Mouse (Mus musculus): ENCODE measurements around the gene Ndufb5.
"Not testable (repeated sequence)": the region's sequence is repeated elsewhere in the genome, so short reads cannot be mapped to it uniquely, and the experiment has no call there.

Ndufb5 gene

GRCm38 (mm10) chr3:32736244-32737171 is at the start of gene Ndufb5:
Ndufb5 (plus strand) TSS chr3:32736990.
- DNase-seq (ENCODE audit: low read depth, low spot score): peak; percentile 99

- DNase-seq (ENCODE audit: low read depth, low spot score): no peak
These were observed 49.6 kb upstream of the Ndufb5 start for GRCm38 (mm10) chr3:32687156-32687555.

- DNase-seq (ENCODE audit: low read depth, low spot score): no peak
These were observed 47.2 kb upstream of the Ndufb5 start for GRCm38 (mm10) chr3:32689567-32689999.

- no peak for DNase-seq (ENCODE audit: low read depth, low spot score)
These were observed 46.8 kb upstream of the Ndufb5 start for GRCm38 (mm10) chr3:32690008-32690407.

- DNase-seq (ENCODE audit: low read depth, low spot score): no peak
These were observed 45.9 kb upstream of the Ndufb5 start for GRCm38 (mm10) chr3:32690901-32691300.

- no peak for DNase-seq (ENCODE audit: low read depth, low spot score)
These were observed 44.9 kb upstream of the Ndufb5 start for GRCm38 (mm10) chr3:32691841-32692240.

GRCm38 (mm10) chr3:32694211-32694610 is 42.6 kb upstream of the Ndufb5 start:
- no peak for DNase-seq (ENCODE audit: low read depth, low spot score)

GRCm38 (mm10) chr3:32694737-32695582 is 41.8 kb upstream of the Ndufb5 start:
- DNase-seq (ENCODE audit: low read depth, low spot score): no peak

GRCm38 (mm10) chr3:32695583-32695980 is 41.2 kb upstream of the Ndufb5 start:
- no peak for DNase-seq (ENCODE audit: low read depth, low spot score)

GRCm38 (mm10) chr3:32698228-32698863 is 38.4 kb upstream of the Ndufb5 start:
- peak; percentile 86 for DNase-seq (ENCODE audit: low read depth, low spot score)

GRCm38 (mm10) chr3:32704021-32704420 is 32.8 kb upstream of the Ndufb5 start:
- not testable (repeated sequence) for DNase-seq (ENCODE audit: low read depth, low spot score)

GRCm38 (mm10) chr3:32704632-32705031 is 32.2 kb upstream of the Ndufb5 start:
- DNase-seq (ENCODE audit: low read depth, low spot score): not testable (repeated sequence)

GRCm38 (mm10) chr3:32705647-32706348 is 31.0 kb upstream of the Ndufb5 start, which contains the start of gene Actl6a:
Actl6a (plus strand) TSS chr3:32706298.
- not testable (repeated sequence) for DNase-seq (ENCODE audit: low read depth, low spot score)

GRCm38 (mm10) chr3:32708052-32708367 is 28.8 kb upstream of the Ndufb5 start:
- DNase-seq (ENCODE audit: low read depth, low spot score): no peak

GRCm38 (mm10) chr3:32708368-32709231 is 28.2 kb upstream of the Ndufb5 start:
- peak; percentile 99 for DNase-seq (ENCODE audit: low read depth, low spot score)

GRCm38 (mm10) chr3:32709388-32709787 is 27.4 kb upstream of the Ndufb5 start:
- DNase-seq (ENCODE audit: low read depth, low spot score): no peak

- no peak for DNase-seq (ENCODE audit: low read depth, low spot score)
These were observed 23.1 kb upstream of the Ndufb5 start for GRCm38 (mm10) chr3:32713711-32714110.

- DNase-seq (ENCODE audit: low read depth, low spot score): not testable (repeated sequence)
These were observed 19.4 kb upstream of the Ndufb5 start for GRCm38 (mm10) chr3:32717403-32717802.

- no peak for DNase-seq (ENCODE audit: low read depth, low spot score)
These were observed 18.5 kb upstream of the Ndufb5 start for GRCm38 (mm10) chr3:32718271-32718670.

GRCm38 (mm10) chr3:32724191-32724590 is 12.6 kb upstream of the Ndufb5 start:
- DNase-seq (ENCODE audit: low read depth, low spot score): no peak
